Mouse (Mus musculus): ENCODE data around the gene Aoah.

Aoah gene

DNA sequence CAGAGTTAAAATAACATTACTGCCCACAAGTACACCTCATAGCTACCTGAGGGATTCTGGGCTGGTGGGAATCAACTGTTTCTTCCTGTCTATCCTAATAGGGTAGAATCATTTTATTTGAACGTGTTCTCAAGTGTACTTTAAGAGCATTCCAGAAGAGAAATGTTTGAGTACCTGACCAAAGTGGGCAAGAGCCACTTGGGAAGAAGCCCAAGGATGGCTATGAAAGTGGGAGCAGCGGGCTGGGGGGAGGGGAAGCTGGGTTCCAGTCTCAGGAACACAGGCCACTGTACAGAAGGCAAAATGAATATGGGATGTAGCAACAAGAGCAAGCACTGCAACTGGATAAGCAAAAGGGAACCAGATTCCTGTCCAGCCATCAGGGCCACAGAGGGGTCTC is 111.3 kb downstream of the Aoah start:
- DNase-seq (ENCODE audit: low spot score): no peak

- DNase-seq (ENCODE audit: low spot score): no peak
These were observed 123.0 kb downstream of the Aoah start for GRCm38 (mm10) chr13:20916698-20917511.

DNA sequence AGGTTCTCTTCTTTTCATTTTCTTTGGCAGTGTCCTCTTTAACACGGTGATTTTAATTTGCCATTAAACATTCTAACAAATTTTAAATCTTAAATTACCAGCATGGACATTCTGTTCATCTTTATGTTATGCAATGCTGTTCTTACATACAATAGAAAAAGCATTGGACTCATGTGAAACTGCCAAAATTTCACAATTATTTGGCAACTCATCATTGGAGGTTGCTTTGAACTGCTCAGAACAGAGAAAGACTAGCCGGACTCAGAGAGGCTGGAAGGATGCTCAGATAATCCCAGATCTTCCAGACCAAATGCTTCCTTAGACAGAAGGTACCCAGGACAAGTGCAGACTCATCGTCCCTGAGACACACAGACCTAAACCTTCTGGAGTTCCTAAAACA is 126.5 kb downstream of the Aoah start:
- DNase-seq (ENCODE audit: low spot score): no peak

DNA sequence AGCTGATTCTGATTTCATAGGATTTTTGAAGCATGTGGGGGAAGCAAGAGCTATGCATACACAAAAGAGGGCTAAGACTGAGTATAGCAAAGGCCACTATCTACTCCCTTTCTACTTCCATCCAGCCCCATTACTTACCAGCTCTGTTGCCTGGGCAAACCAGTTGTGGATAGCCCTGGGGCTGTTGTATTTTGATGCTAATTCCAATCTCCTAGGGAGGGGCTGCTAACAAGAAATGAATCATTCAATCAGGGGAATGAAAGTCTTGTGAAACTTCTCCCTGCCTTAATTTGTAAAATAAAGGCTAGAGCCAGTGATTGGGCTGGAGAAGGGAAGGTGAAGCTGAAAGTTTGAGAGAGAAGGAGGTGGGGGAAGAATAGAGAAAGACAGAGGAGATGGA is 142.1 kb downstream of the Aoah start:
- DNase-seq (ENCODE audit: low spot score): no peak

DNA sequence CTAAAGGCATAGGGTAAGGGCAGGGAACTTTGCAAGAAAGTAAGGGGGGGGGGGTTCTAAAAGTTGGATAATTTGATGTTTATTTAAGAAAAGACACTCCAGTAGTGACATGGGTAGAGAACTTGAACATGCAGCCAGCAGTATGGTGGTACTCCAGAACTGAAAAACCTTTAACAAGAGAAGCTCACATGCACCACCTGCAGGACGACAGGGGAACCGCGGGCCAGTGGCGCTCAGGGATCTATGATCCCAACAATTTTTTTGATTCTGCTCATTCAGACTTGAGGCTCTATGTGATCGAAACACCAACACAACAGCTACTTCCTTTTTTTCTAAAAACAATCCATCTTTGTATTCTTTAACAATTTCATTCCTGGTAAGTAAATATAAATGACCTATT is 143.5 kb downstream of the Aoah start:
- DNase-seq (ENCODE audit: low spot score): peak; percentile 54

DNA sequence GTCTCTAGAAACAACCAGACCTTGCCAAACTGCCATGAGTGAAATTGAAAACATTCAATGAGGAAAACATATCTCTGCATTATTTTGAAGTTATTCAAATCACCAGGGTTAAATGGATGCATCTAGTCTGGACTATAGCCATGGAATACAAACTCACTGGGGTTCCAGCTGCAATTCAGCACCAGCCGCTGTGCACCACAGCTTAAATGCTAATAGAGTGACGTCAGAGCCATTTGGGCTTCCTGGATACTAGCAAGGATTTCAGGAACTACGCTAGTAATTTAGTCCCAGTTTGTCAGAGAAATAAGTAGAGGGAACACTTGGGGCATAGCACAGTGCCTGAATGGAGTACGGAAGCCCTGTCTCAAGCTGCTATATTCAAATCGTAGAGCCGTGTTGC is 145.2 kb downstream of the Aoah start:
- no peak for DNase-seq (ENCODE audit: low spot score)

- DNase-seq (ENCODE audit: low spot score): no peak
These were observed 146.5 kb downstream of the Aoah start for GRCm38 (mm10) chr13:20940389-20940788.

DNA sequence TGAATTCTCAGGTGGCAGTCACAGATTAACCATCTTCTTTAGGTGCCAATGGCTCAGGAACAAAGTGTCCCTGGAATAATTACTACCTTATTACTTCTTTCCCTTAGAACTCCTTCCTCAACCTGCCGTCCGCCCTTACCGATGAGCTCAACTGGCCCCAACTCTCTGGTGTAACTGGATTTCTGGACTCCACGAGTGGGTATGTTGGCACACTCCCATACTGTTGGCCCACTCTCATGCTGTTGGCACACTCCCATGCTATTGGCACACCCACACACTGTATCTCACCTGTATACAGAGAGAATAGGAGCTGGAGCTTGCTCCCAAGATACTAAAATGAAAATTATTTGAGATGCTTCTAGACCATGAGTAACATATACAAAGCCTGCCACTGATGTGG is 147.8 kb downstream of the Aoah start:
- DNase-seq (ENCODE audit: low spot score): no peak

DNA sequence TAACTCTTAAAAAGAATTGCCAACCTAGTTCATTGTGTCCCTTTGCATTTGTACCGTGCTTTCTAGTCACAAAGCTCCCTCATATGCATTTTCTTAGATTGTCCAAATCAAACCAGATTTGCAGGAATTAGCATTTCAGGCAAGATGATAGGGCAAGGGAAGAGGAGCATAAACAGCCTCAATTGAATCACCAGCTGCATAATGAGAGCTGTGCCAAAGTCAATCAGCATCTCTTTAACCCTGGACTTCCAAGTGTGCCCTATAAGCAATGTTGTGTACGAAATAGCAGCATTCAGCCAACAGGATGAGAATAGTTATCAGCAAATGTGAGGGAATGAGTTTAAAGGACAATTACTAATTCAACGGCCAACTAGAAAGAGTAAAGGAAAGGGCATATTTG is 169.2 kb downstream of the Aoah start:
- DNase-seq (ENCODE audit: low spot score): no peak

DNA sequence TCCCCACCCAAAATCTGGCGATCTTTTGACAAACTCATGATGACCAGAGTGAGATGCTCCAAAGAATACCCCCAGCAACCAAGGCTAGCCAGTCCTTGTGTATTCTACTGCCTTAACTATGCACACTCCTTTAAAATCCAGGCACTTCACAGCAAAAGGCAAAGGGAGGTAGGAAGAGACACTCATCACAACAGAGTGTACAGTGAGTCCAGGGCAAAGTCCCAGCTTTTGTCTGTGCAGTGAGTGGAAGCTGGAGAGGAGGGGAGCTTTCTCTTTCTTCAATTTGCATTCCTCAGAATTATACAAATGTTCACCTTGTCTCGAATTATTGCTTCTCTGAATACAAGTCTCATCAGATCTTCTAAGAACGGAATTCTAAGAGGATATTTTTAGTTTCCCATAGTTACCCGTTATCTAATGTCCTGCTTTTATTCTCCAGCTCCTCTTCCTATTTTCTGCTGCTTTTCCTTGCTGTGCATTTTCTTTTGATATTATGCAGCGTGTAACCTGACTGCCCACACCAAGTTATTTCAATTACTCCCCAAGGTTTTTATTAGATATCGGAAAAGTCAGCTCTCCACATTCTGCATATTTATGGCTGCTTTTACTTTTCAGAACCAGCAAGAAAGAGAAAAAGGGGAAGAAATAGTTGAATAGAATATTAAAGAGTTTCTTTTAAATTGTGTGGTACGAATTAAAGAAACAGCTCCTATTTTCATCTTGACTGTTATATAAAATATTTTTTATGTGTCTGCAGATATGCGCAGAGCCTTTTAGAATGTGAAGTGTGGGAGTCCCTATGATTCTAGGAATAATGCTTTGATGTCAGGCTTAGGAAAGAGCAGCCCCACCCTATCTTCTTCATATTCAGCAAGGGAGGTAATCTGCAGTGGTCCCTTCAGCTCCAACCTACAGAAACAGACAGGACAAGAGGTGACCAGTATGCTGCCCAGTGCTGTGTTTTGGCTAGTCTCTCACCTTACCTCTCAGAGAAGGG is 187.6 kb downstream of the Aoah start:
- DNase-seq (ENCODE audit: low spot score): no peak

- DNase-seq (ENCODE audit: low spot score): no peak
These were observed 191.6 kb downstream of the Aoah start for GRCm38 (mm10) chr13:20985510-20985909.

- no peak for DNase-seq (ENCODE audit: low spot score)
These were observed 192.0 kb downstream of the Aoah start for GRCm38 (mm10) chr13:20985961-20986360.

DNA sequence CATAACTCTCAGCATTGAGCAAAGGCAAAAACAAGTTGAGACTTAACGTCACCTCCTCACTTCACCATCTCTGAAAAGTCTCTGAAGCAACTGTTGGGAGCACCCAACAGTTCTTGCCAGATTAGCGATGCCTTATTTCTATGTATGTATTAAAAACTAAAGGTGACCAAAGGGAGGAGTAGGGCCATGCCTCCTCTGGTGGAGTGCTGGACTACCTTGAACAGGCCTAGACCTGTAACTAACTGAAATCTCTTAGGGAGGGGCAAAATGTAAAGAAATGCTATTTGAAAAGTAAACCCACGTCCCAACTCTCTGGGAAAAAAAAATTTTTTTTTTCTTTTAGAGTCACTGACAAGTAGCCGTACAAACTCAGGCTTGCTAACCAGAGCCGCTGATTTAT is 211.3 kb downstream of the Aoah start:
- no peak for DNase-seq (ENCODE audit: low spot score)

- DNase-seq (ENCODE audit: low spot score): no peak
These were observed 211.9 kb downstream of the Aoah start for GRCm38 (mm10) chr13:21005642-21006320.

DNA sequence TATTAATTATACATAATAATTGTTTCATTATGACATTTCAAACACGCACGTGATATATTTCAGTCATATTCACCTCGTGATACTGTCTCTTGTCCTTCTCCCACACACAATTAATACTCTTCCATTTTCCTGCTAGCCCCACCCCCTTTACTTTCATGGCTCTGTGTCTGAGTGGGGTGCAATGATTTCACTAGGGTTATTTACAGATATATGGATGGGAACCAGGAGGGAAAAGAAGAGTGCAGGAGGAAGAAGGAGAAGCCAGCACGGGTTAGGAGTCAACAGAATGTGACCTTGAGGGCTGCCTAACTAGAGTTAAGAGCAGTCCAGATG is 212.4 kb downstream of the Aoah start:
- no peak for DNase-seq (ENCODE audit: low spot score)

DNA sequence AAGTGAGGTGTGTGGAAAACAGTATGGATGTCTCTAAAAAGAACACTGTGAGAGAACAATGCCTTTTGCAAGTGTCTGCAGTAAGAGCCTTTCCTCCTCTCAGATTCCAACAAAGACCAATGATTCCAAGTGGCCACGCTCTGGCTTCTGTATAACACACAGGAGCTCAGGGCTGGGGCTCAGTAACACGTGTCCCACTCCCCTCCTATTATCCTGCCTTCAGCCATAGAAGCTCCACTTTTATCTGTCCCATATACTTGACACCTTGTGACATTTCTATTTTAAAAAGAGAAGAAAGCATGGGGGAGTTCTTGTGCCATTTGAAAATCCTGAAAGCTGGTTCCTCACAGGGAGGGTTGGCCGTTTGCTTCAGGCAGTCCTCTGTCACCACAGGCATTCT is 219.7 kb downstream of the Aoah start:
- DNase-seq (ENCODE audit: low spot score): no peak

GRCm38 (mm10) chr13:21024831-21025230 is 230.9 kb downstream of the Aoah start:
- DNase-seq (ENCODE audit: low spot score): no peak

DNA sequence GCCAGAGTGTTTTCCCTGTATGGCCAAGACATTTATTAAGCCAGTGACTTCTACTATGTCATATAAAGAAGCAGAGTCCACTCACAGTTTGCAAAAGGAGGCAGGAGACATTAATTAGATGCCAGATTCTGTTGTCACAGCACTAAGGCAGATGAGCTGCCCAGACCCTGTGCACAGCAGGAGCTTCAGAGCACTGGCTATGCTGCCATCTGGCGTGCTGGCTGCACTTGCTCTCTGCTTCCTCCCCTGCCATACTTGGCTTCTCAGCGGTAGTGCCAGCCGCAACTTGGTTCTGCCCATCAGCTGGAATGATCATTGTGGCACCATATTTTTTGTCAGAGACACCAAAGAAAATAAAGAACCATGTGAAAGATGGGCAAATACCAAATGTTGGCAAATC is 239.3 kb downstream of the Aoah start:
- no peak for DNase-seq (ENCODE audit: low spot score)

GRCm38 (mm10) chr13:21035011-21035410 is 241.1 kb downstream of the Aoah start:
- DNase-seq (ENCODE audit: low spot score): no peak

DNA sequence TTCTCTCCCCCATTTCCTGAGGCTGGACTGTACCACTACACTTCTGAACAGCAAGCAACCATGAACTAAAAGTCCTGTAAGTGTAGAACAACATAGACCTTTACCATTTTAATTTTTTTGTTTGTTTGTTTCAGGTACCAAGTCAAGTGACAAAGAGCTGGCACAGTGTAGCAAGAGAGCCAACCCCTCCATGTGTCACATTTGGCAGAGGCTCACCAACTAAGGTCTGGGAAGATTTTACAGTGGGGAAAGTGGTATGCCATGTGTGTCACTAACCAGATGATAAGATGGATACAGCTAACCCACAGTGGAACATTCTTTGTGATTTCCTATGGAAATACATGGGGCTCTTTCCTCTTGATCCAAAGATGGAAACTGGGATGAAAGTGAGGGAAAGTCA is 242.1 kb downstream of the Aoah start:
- DNase-seq (ENCODE audit: low spot score): no peak

GRCm38 (mm10) chr13:21040589-21041199 is 246.8 kb downstream of the Aoah start:
- no peak for DNase-seq (ENCODE audit: low spot score)

GRCm38 (mm10) chr13:21050118-21050517 is 256.2 kb downstream of the Aoah start:
- DNase-seq (ENCODE audit: low spot score): no peak
